In the genomic region with DNA sequence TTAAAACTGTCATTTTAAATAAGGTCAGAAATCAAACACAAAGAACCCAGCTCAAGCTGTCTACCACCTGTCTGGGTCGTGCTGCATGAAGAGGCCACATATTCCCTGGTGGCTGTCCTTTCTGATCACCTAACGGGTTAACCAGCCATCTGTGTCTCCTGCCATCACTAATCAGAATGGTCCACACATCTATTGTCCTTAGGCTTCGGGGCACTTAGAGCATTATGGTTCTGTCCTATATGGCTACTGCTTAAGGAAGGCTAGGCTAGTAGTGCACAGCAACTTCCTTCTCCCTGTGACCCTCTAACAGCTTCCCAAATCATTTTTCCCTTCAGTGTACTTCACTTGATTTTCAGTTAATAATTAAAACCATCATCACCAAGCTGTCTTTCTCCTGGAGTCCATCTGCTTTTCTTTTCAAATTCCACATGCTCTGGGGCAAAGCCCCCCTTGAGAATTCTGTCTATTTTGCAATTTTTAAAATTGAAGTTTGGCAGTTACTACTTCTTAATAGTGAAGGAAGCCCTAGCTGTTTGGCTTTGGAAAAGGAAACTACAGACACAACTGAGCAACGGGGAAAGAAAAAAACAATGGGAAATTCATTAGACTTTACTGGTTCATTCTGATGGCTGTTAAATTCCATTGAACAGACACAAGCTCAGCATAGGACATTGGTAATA, we compare ENCODE assay signal across 16 mouse cellular contexts.
A peak's percentile ranks its signal among the peaks of the same experiment; 100 is the strongest.
DNase-seq lines count a peak whose midpoint lies in the region; ATAC-seq and TF ChIP-seq lines count a peak whose summit lies in the region.
"Had no signal": no experiment of that assay in that cellular context is flagged by ENCODE, and none has a peak within 500 bp of the region (broad histone marks: within the 10 kb centered on the region; RNA-seq: fewer than 3 reads in every experiment).

No protein-coding gene starts in this region.

- H3K27ac ChIP-seq in embryonic facial prominence, embryonic 11.5 days (replicated peaks; ENCODE audit: low read depth, low read length), result no peak overlapping the region
- no peak overlapping the region for H3K27ac ChIP-seq in embryonic facial prominence, embryonic 10.5 days (replicated peaks)
- H3K27ac ChIP-seq in neural tube, embryonic 11.5 days (ENCODE audit: low read depth, low read length), result no peak overlapping the region
- H3K27ac ChIP-seq in neural tube, embryonic 15.5 days (replicated peaks), result no peak overlapping the region
- no peak overlapping the region for H3K27ac ChIP-seq in hindbrain, postnatal 0 days
- H3K27ac ChIP-seq: liver, embryonic 15.5 days had no signal

- no peak overlapping the region for H3K4me2 ChIP-seq in embryonic facial prominence, embryonic 11.5 days (ENCODE audit: low read depth, low read length)
- no peak overlapping the region for H3K4me2 ChIP-seq in neural tube, embryonic 11.5 days (ENCODE audit: low read depth)
- H3K4me2 ChIP-seq in neural tube, embryonic 15.5 days, result no peak overlapping the region
- H3K4me2 ChIP-seq in hindbrain, postnatal 0 days (ENCODE audit: low read depth, low read length), result no peak overlapping the region
- H3K4me2 ChIP-seq: heart, embryonic 12.5 days; liver, embryonic 15.5 days had no signal

- TF ChIP-seq CTCF in hindbrain, postnatal 0 days (IDR thresholded peaks at IDR 0.05; ENCODE audit: low read depth), result no peak

- peak; percentile 59; the same call in 1 of the 2 replicates for ATAC-seq in embryonic facial prominence, embryonic 11.5 days (replicated peaks; ENCODE audit: insufficient number of reproducible peaks, low FRiP score, low TSS enrichment, low read depth)
- ATAC-seq in neural tube, embryonic 11.5 days (ENCODE audit: insufficient read depth, low FRiP score, low TSS enrichment), result no peak
- no peak for ATAC-seq in neural tube, embryonic 15.5 days (ENCODE audit: low FRiP score)
- peak; percentile 64; the same call in 1 of the 2 replicates for ATAC-seq in hindbrain, postnatal 0 days
- ATAC-seq: intestine, embryonic 16.5 days had no signal

- H3K4me1 ChIP-seq in embryonic facial prominence, embryonic 11.5 days (ENCODE audit: control insufficient read depth, insufficient read depth, low read length), result no peaks in the 10 kb centered on the region
- H3K4me1 ChIP-seq in embryonic facial prominence, embryonic 10.5 days, result no peaks in the 10 kb centered on the region
- no peaks in the 10 kb centered on the region for H3K4me1 ChIP-seq in neural tube, embryonic 11.5 days (ENCODE audit: control insufficient read depth, insufficient read depth, low read length)
- no peaks in the 10 kb centered on the region for H3K4me1 ChIP-seq in neural tube, embryonic 15.5 days
- H3K4me1 ChIP-seq in hindbrain, postnatal 0 days (ENCODE audit: insufficient read depth, low read length), result no peaks in the 10 kb centered on the region
- H3K4me1 ChIP-seq: heart, embryonic 12.5 days; liver, embryonic 15.5 days had no signal

- H3K9me3 ChIP-seq in embryonic facial prominence, embryonic 11.5 days (replicated peaks; ENCODE audit: control insufficient read depth, low read length), result no peaks in the 10 kb centered on the region
- no peaks in the 10 kb centered on the region for H3K9me3 ChIP-seq in embryonic facial prominence, embryonic 10.5 days
- H3K9me3 ChIP-seq in neural tube, embryonic 11.5 days (ENCODE audit: control insufficient read depth, low read length), result no peaks in the 10 kb centered on the region
- no peaks in the 10 kb centered on the region for H3K9me3 ChIP-seq in neural tube, embryonic 15.5 days (replicated peaks)
- no peaks in the 10 kb centered on the region for H3K9me3 ChIP-seq in hindbrain, postnatal 0 days (ENCODE audit: low read length)
- H3K9me3 ChIP-seq: heart, embryonic 12.5 days; liver, embryonic 15.5 days had no signal

- H3K36me3 ChIP-seq in embryonic facial prominence, embryonic 11.5 days (replicated peaks; ENCODE audit: control insufficient read depth, insufficient read depth, low read depth, low read length), result no peaks in the 10 kb centered on the region
- no peaks in the 10 kb centered on the region for H3K36me3 ChIP-seq in embryonic facial prominence, embryonic 10.5 days (replicated peaks)
- no peaks in the 10 kb centered on the region for H3K36me3 ChIP-seq in neural tube, embryonic 11.5 days (ENCODE audit: control insufficient read depth, insufficient read depth, low read length)
- H3K36me3 ChIP-seq in neural tube, embryonic 15.5 days, result no peaks in the 10 kb centered on the region
- no peaks in the 10 kb centered on the region for H3K36me3 ChIP-seq in hindbrain, postnatal 0 days (ENCODE audit: insufficient read depth, low read length)
- H3K36me3 ChIP-seq: heart, embryonic 12.5 days; liver, embryonic 15.5 days had no signal

- H3K4me3 ChIP-seq in embryonic facial prominence, embryonic 11.5 days (ENCODE audit: low read depth, low read length), result no peak overlapping the region
- H3K4me3 ChIP-seq in embryonic facial prominence, embryonic 10.5 days, result no peak overlapping the region
- H3K4me3 ChIP-seq in neural tube, embryonic 11.5 days (ENCODE audit: low read depth, low read length), result no peak overlapping the region
- no peak overlapping the region for H3K4me3 ChIP-seq in neural tube, embryonic 15.5 days (replicated peaks)
- H3K4me3 ChIP-seq in hindbrain, postnatal 0 days (ENCODE audit: low read length), result no peak overlapping the region
- H3K4me3 ChIP-seq: heart, embryonic 12.5 days; liver, embryonic 15.5 days had no signal

- H3K27me3 ChIP-seq in embryonic facial prominence, embryonic 11.5 days (ENCODE audit: control insufficient read depth, insufficient read depth, low read length), result no peaks in the 10 kb centered on the region
- peaks cover 3% of the 10 kb centered on the region; the same call in 1 of the 2 replicates for H3K27me3 ChIP-seq in embryonic facial prominence, embryonic 10.5 days (replicated peaks; ENCODE audit: low read depth, poor library complexity, severe bottlenecking)
- no peaks in the 10 kb centered on the region for H3K27me3 ChIP-seq in neural tube, embryonic 11.5 days (ENCODE audit: control insufficient read depth, insufficient read depth, low read length)
- no peaks in the 10 kb centered on the region for H3K27me3 ChIP-seq in neural tube, embryonic 15.5 days (replicated peaks)
- H3K27me3 ChIP-seq in hindbrain, postnatal 0 days (ENCODE audit: insufficient read depth, low read length), result no peaks in the 10 kb centered on the region
- H3K27me3 ChIP-seq: heart, embryonic 12.5 days; liver, embryonic 15.5 days had no signal

- H3K9ac ChIP-seq in embryonic facial prominence, embryonic 11.5 days (replicated peaks; ENCODE audit: low read length), result no peak overlapping the region
- H3K9ac ChIP-seq in neural tube, embryonic 11.5 days (ENCODE audit: low read length), result no peak overlapping the region
- no peak overlapping the region for H3K9ac ChIP-seq in neural tube, embryonic 15.5 days (replicated peaks)
- no peak overlapping the region for H3K9ac ChIP-seq in hindbrain, postnatal 0 days (replicated peaks; ENCODE audit: low read length)
- H3K9ac ChIP-seq: heart, embryonic 12.5 days; liver, embryonic 15.5 days had no signal

- DNase-seq in embryonic facial prominence, embryonic 11.5 days (ENCODE audit: low spot score), result no peak
- DNase-seq in embryonic facial prominence, embryonic 10.5 days (ENCODE audit: low spot score), result no peak
- DNase-seq in neural tube, embryonic 11.5 days (ENCODE audit: low spot score), result peak; percentile 10
- peak; percentile 39 for DNase-seq in hindbrain, postnatal 0 days (ENCODE audit: low spot score)
- DNase-seq in kidney, postnatal 25 days, result no peak
- DNase-seq in frontal cortex, adult 2 months (ENCODE audit: extremely low spot score in 1 of 2, low spot score in 1 of 2), result no peak
- DNase-seq in urinary bladder, postnatal 14 days (ENCODE audit: low spot score), result no peak
- DNase-seq: adrenal gland, adult 8-10 months; cerebellum, adult 11 months; lung, postnatal 10 days; spleen, adult 18-20 months; thymus, adult 18-20 months had no signal

- 47% methylated on average over 4 of the region's 4 CpGs for WGBS in embryonic facial prominence, embryonic 11.5 days
- 58% methylated on average over 4 of the region's 4 CpGs for WGBS in embryonic facial prominence, embryonic 10.5 days
- 41% methylated on average over 4 of the region's 4 CpGs for WGBS in neural tube, embryonic 11.5 days
- 41% methylated on average over 4 of the region's 4 CpGs for WGBS in neural tube, embryonic 15.5 days
- WGBS in hindbrain, postnatal 0 days, result 44% methylated on average over 4 of the region's 4 CpGs

Comparison
In these comparisons a context has a peak if more than half of its experiments do, and no peak if none do; other contexts are left out.
1. ATAC-seq: peak in embryonic facial prominence, embryonic 11.5 days (single experiment) and hindbrain, postnatal 0 days (single experiment); none in neural tube, embryonic 11.5 days (single experiment) and neural tube, embryonic 15.5 days (single experiment).
2. DNase-seq: peak in neural tube, embryonic 11.5 days (single experiment) and hindbrain, postnatal 0 days (single experiment); none in embryonic facial prominence, embryonic 11.5 days (single experiment), embryonic facial prominence, embryonic 10.5 days (single experiment), kidney, postnatal 25 days (0 of 2), frontal cortex, adult 2 months (0 of 2) and urinary bladder, postnatal 14 days (single experiment).